Mouse (Mus musculus) heart, adult 11 months (tissue): Measurements from ENCODE around the gene Phgdh.

Experiments used
- DNase-seq: peaks from one replicate; pipeline ENCODE4 v3.0.0; 2022

Gene Phgdh

DNA sequence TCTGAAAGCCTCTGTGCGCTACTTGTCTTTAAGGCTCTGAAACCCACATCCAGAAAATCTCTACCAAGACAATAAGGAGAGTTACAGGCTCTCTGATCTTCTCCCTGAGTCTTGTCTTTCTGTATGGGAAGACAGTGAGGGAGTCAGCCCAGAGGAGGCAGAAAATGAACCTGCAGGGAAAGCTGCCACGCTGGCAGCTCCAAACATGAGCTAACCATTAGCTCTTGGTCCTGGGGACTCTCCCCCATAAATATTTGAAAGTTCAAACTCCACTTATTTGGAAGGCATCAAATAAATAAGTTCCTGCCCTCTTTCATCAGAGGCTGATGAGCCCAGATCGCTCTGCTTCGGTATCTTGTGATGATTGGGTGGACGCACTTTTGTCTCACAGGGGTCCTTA lies 56.6 kb downstream of the Phgdh start:
- peak; percentile 61 for DNase-seq

DNA sequence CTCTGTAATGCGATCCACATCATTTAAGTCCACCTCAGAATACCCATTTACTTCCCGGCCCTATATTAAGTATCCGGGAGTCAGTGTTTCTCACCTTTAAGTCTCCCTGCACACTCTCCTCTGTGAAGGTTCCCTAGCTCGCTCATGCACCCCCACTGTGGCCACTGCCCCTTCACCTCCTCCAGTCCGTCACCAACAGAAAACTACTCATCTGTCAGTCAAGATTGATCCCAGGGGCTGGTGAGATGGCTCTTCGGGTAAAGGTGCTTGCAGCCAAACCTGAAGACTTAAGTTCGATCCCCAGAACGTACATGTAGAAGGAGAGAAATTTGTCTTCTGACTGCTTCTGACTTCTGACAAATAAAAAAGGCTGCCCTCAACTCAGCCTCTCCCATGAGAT lies 57.4 kb downstream of the Phgdh start:
- no peak for DNase-seq

DNA sequence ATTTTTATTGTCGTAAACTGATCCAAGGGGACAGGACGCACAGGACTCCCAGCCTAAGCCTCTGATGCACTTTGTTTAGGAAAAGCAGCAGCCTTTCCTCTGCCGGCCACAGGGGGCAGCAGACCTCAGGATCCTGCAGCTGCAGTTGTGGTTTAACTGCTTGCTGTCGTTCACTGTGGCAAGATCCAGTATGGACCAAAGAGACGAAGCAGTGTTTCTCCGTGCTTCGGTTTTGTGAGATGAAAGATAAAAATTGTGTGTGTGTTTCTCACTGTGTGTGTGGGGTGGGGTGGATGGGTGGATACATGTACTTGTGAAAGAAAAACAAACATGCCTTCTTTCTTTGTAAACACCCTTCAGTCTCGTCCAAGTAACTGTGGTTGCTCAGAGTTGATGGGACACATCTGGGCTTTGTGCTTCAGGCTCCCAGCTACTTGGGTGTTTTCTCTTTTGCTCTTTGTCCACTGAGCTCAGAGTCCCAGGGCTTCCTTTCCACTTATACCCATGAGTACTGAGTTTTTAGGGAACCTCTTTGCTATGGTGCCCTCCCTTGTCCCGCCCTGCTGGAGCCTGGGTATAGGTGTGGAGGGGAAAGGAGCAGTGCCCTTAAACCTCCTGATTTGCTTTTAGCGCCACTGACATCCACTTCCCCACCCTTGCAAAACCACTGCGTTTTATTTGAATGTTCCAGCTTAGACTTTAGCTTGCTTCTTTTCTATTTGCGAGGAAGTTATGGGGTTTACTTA lies 58.7 kb downstream of the Phgdh start:
- DNase-seq: peak; percentile 96

DNA sequence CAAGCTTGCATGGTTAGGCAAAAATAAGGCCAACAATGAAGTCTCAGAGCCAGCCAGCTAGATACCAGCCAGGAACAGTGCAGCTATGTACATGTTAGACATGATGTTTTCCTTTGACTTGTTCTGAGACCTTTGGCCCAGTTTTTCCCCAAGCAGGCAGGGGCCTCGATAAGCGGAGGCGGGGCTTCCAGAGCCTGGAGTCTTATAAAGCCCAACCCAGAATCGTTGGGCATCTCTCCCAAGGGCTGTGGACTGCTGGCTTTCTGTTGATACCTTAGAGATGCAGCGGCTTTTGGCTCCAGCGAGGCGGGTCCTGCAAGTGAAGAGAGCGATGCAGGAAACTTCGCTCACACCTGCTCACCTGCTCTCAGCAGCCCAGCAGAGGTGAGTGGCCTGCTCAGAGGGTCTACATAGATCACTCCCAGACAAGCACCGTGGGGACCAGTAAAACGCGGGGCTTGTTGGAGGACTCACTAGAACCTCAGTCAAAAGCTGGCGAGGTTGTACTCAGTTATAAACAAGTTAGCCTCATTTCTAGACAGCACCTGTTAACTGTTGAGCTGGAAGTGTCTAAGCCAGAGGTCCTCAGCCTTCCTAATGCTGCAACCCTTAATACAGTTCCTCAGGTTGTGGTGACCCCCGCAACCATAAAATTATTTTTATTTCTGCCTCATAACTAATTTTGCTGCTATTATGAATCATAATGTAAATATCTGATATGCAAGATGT lies 59.4 kb downstream of the Phgdh start, which contains the start of gene Hmgcs2:
TSS of gene Hmgcs2 (plus strand) at position 232 of the 729 bp plus-strand sequence.
- DNase-seq: peak; percentile 98

DNA sequence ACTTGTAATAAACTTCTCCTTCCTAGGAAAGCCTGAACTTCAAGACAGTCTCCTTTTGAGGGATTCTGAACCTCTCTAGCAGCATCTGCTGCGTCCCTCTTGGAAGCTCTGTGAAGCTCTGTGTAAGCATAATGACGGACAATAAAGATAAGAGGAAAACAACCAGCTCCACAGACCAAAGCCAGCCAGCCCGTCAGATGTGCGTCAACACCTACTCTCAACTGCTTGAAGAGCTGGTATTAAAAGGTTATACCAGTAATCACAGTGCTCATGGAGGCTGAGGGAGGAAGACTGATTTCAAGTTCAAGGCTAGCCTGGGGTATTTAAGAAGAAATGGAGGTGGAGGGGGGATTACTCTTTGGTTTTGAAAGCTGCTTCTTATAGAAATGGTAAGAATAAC lies 60.1 kb downstream of the Phgdh start:
- DNase-seq: peak; percentile 92

DNA sequence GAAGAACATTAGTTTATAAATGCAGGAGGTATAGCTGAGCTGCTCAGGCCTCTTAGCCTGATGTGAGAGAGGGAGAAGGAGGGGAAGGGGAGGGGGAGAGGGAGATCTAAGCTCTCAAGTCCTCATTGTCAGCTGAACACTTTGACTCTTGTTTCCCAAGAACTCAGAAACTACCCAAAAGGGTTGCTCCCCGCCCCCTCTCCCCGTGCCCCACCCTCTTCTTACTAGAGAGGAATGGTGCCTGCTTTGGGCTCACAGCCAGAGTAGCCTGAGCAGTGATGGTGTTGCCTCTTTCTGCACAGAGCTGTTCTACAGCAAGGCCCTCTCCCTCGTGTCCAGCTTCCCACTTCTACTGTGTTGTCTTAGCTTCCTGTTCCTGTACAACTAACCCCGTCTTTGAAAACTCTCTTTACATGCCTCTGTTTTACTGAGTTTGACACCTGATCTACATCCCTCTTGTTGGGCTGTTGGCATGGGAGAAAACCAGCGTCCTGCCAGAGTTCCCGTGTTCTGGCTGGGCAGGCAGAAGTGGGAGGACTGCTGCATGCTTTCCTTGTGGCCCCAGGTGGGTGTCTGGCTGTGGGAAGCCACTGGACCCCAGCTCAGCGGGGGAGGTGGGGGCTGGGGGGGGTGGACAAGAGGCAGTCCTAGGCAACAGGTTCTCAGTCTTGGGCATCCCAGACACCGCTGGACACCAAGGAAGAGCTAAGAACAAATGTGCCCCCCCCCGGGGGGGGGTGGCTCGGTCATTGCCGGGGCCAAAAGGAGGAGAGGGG lies 66.0 kb downstream of the Phgdh start:
- peak; percentile 68 for DNase-seq

DNA sequence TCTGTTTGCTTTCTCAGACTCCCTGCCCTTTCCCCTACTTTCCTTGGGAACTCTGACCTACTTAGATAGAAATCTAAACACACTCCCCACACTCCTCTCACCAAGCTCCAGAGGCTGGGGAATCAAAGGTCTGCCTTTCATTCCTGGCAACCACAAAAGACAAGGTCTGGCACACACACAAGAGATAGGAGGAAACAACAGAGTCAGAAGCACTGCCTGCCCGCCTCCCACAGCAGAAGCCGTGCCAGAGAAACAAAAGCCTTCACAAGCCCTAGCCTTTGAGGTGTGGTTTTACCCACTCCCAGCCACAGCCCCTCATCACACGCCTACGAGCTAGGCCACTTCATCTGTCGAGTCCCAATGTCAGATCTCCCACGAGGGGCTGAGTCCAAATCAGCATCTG lies 72.5 kb downstream of the Phgdh start:
- peak; percentile 83 for DNase-seq
